Mouse (Mus musculus): ENCODE measurements around the gene Ppme1.

GRCm38 (mm10) chr7:100327514-100327913, 44.6 kb downstream of the Ppme1 start:
- TF ChIP-seq CTCF (IDR thresholded peaks at IDR 0.05; ENCODE audit: control insufficient read depth, insufficient read depth, low read length) (no peak), POLR2A (IDR thresholded peaks at IDR 0.05; ENCODE audit: borderline replicate concordance, control insufficient read depth, low read depth, low read length) (no peak)

Data from bone marrow, adult 2 months (tissue).